Mouse (Mus musculus) hindbrain, postnatal 0 days (tissue): ENCODE results near the gene 1110008P14Rik. TPM values are rescaled to one million over a fixed set of nuclear protein-coding genes. Genes with fewer than 3 reads are reported as not detected.

Experiments
- ATAC-seq: fragments of 200-750 bp; cut with Nextera tagmentation; 2 replicates; pipeline ENCODE4 v1.8.0; 2017; ENCODE audit warnings: mild to moderate bottlenecking, moderate TSS enrichment, moderate library complexity
- DNase-seq: peaks from one replicate; pipeline ENCODE4 v3.0.0-alpha.2; 2015; ENCODE audit warnings: low spot score
- H3K27ac ChIP-seq: fragments of 300-500 bp; sonication (generic); 2 replicates; pipeline ENCODE4 v1.5.1; 2014; ENCODE audit warnings: mild to moderate bottlenecking
- H3K27me3 ChIP-seq: fragments of 300-500 bp; sonication (generic); 2 replicates; pipeline ENCODE4 v1.6.1; 2014; ENCODE audit warnings: low read length, mixed read lengths; ENCODE audit not compliant: insufficient read depth
- H3K36me3 ChIP-seq: fragments of 300-500 bp; sonication (generic); 2 replicates; pipeline ENCODE4 v1.6.1; 2014; ENCODE audit warnings: low read length, mixed read lengths; ENCODE audit not compliant: insufficient read depth
- H3K4me1 ChIP-seq: fragments of 300-500 bp; sonication (generic); 2 replicates; pipeline ENCODE4 v1.6.1; 2014; ENCODE audit warnings: antibody characterized with exemption, low read length, mixed read lengths; ENCODE audit not compliant: insufficient read depth
- H3K4me2 ChIP-seq: fragments of 300-500 bp; sonication (generic); 2 replicates; pipeline ENCODE4 v1.6.1; 2014; ENCODE audit warnings: low read depth, mild to moderate bottlenecking, low read length, moderate library complexity, mixed read lengths
- H3K4me3 ChIP-seq: fragments of 300-500 bp; sonication (generic); 2 replicates; pipeline ENCODE4 v1.5.1; 2014; ENCODE audit warnings: low read length
- H3K9ac ChIP-seq: fragments of 300-500 bp; sonication (generic); replicated peaks from 2 replicates; pipeline ENCODE4 v1.6.1; 2014; ENCODE audit warnings: mild to moderate bottlenecking, low read length, moderate library complexity, mixed read lengths
- H3K9me3 ChIP-seq: fragments of 300-500 bp; sonication (generic); 2 replicates; pipeline ENCODE4 v1.6.1; 2016; ENCODE audit warnings: low read length, mixed read lengths
- CTCF ChIP-seq: IDR thresholded peaks from 2 replicates; pipeline ENCODE4 v1.5.1; 2016; ENCODE audit warnings: antibody characterized with exemption, control low read depth, low read depth
- WGBS: fragments of 180-500 bp; shearing (Covaris S2); extraction: QIAGEN DNeasy Blood & Tissue Kit; methylation state at CpG from one replicate; pipeline ENCODE4 v1.1.7; 2014; 5-methylcytosine and 5-hydroxymethylcytosine counted together
- polyA plus RNA-seq: library from polyadenylated mRNA; unstranded; fragments of >200 nt; fragmentation: Nextera tagmentation; extraction: Ambion mirVana; gene quantifications from 2 replicates; pipeline ENCODE4 v1.2.1, GENCODE M21; 2015
- total RNA-seq: library from RNA; depleted of rRNA; stranded (reverse); fragments of >200 nt; gene quantifications from 2 replicates; pipeline ENCODE4 v1.2.3, GENCODE M21; 2014

Gene 1110008P14Rik
- total and polyA plus RNA-seq, 2 experiments from 2014 or later, result 220 to 458 TPM

- peak; percentile 65 for TF ChIP-seq CTCF
- H3K9me3 ChIP-seq, result no peaks in the 10 kb centered on the region
- peak overlapping the region; percentile 93 for H3K4me3 ChIP-seq
- peak; percentile 60 for DNase-seq
- no peaks in the 10 kb centered on the region for H3K36me3 ChIP-seq
- 3% methylated on average over 8 of the region's 8 CpGs for WGBS
- H3K9ac ChIP-seq, result peak overlapping the region; percentile 83
- H3K4me2 ChIP-seq, result peak overlapping the region; percentile 91
- ATAC-seq, result no peak
- H3K4me1 ChIP-seq, result peaks cover 8% of the 10 kb centered on the region; the same call in 1 of the 2 replicates
- no peaks in the 10 kb centered on the region for H3K27me3 ChIP-seq
- H3K27ac ChIP-seq, result peak overlapping the region; percentile 90
Observed at GRCm38 (mm10) chr2:32394973-32395372, 13.2 kb upstream of the 1110008P14Rik start.

- no peak overlapping the region for H3K27ac ChIP-seq
- 78% methylated on average over 5 of the region's 5 CpGs for WGBS
- H3K9ac ChIP-seq, result no peak overlapping the region
- DNase-seq (no peak), ATAC-seq (no peak)
- H3K4me1 ChIP-seq, result peaks cover 4% of the 10 kb centered on the region; the same call in 1 of the 2 replicates
- H3K9me3 ChIP-seq, result no peaks in the 10 kb centered on the region
- H3K27me3 ChIP-seq, result no peaks in the 10 kb centered on the region
- no peak overlapping the region for H3K4me2 ChIP-seq
- no peak for TF ChIP-seq CTCF
- H3K4me3 ChIP-seq, result no peak overlapping the region
- H3K36me3 ChIP-seq, result no peaks in the 10 kb centered on the region
Observed at GRCm38 (mm10) chr2:32392063-32392462, 10.3 kb upstream of the 1110008P14Rik start.

DNA sequence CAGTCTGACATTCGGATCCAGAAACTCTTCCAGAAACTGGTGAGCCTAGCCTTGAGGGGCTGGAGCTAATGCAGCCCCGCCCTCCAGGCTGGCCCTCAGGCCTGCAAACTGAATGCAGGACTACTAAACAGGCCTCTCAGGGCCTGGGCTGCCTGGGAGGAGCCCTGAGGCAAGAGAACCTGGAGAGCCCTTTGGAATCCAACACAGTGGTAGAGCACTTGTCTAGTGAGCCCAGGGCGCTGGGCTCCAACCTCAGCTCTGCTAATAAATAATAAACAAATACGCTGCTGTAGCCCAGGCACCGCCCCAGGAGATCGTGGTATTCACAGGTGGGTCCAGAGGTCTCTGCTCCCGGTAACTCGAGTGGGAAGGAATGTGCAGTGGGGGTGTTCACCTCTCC is 9.1 kb upstream of the 1110008P14Rik start:
- ATAC-seq (no peak), DNase-seq (no peak)
- Histone ChIP-seq H3K4me3 (no peak overlapping the region), H3K4me2 (no peak overlapping the region), H3K27ac (no peak overlapping the region), H3K36me3 (no peaks in the 10 kb centered on the region), H3K27me3 (no peaks in the 10 kb centered on the region), H3K4me1 (no peaks in the 10 kb centered on the region), H3K9me3 (no peaks in the 10 kb centered on the region), H3K9ac (no peak overlapping the region)
- WGBS, result 81% methylated on average over 8 of the region's 8 CpGs
- TF ChIP-seq CTCF, result no peak

- Histone ChIP-seq H3K27ac (no peak overlapping the region), H3K4me2 (no peak overlapping the region), H3K4me1 (no peaks in the 10 kb centered on the region), H3K9me3 (no peaks in the 10 kb centered on the region), H3K9ac (no peak overlapping the region), H3K36me3 (no peaks in the 10 kb centered on the region), H3K27me3 (no peaks in the 10 kb centered on the region), H3K4me3 (no peak overlapping the region)
- ATAC-seq (no peak), DNase-seq (no peak)
- no peak for TF ChIP-seq CTCF
- 77% methylated on average over 2 of the region's 2 CpGs for WGBS
Observed at GRCm38 (mm10) chr2:32389157-32389556, 7.4 kb upstream of the 1110008P14Rik start.

GRCm38 (mm10) chr2:32387706-32388490 is 6.2 kb upstream of the 1110008P14Rik start, which contains the start of gene Lcn2:
Lcn2 (minus strand) TSS chr2:32388252.
- TF ChIP-seq CTCF, result no peak
- no peak within 1 kb of the TSS for H3K4me3 ChIP-seq
- ATAC-seq (no peak), DNase-seq (no peak)
- H3K9ac ChIP-seq, result no peak within 1 kb of the TSS
- no peaks in the 10 kb centered on the region for H3K27me3 ChIP-seq
- 49% methylated on average over 5 of the region's 5 CpGs for WGBS
- no peaks in the 10 kb centered on the region for H3K9me3 ChIP-seq
- no peak within 1 kb of the TSS for H3K4me2 ChIP-seq
- H3K27ac ChIP-seq, result no peak within 1 kb of the TSS
- H3K4me1 ChIP-seq, result no peaks in the 10 kb centered on the region
- H3K36me3 ChIP-seq, result no peaks in the 10 kb centered on the region

DNA sequence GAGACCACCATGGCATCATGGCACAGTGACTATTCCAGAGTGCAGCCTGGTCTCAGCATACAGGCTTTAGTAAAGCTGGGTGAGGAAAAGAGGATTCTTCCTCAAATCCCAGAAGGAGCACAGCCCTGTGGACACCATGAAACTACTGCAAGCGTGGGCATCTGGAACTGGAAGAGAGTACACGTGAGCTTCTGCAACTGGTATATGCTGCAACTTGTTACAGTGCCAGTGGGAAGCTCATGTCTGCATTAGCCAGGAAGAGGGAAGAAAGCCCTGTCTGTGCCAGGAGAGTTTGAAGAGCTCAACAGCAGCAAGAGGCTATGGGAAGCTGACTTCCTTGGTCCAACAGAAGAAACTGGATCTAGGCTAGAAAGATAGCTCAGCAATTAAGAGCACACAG is 951 bp upstream of the 1110008P14Rik start:
- 0 out of 2 replicates have a peak, but pooled peaks cover 3% of the 10 kb centered on the region for H3K4me1 ChIP-seq
- WGBS, result 80% methylated on average over 2 of the region's 2 CpGs
- peaks cover 20% of the 10 kb centered on the region for H3K36me3 ChIP-seq
- ATAC-seq (no peak), DNase-seq (no peak)
- H3K9ac ChIP-seq, result no peak overlapping the region
- H3K27me3 ChIP-seq, result no peaks in the 10 kb centered on the region
- no peak overlapping the region for H3K4me3 ChIP-seq
- H3K27ac ChIP-seq, result peak overlapping the region; percentile 71; the same call in 1 of the 2 replicates
- no peak overlapping the region for H3K4me2 ChIP-seq
- H3K9me3 ChIP-seq, result no peaks in the 10 kb centered on the region
- TF ChIP-seq CTCF, result no peak
